Mouse (Mus musculus): ENCODE data around the gene Wdr26. TPM values are rescaled to one million over a fixed set of nuclear protein-coding genes. Genes with fewer than 3 reads are reported as not detected.
A peak's percentile ranks its signal among the peaks of the same experiment; 100 is the strongest.

The Wdr26 gene
- total RNA-seq, 4 experiments from 2014 or later: 93.7 to 102 (median 95.1) TPM

GRCm38 (mm10) chr1:181241185-181241584 lies 29.4 kb upstream of the Wdr26 start:
- no peak for DNase-seq (ENCODE audit: low spot score in 2 of 2)

GRCm38 (mm10) chr1:181237332-181237731 lies 25.5 kb upstream of the Wdr26 start:
- no peak for DNase-seq (ENCODE audit: low spot score in 2 of 2)

GRCm38 (mm10) chr1:181234326-181235035 lies 22.7 kb upstream of the Wdr26 start:
- DNase-seq (ENCODE audit: low spot score in 2 of 2): no peak

- DNase-seq (ENCODE audit: low spot score in 2 of 2): no peak
Measured at GRCm38 (mm10) chr1:181233734-181234133, 21.9 kb upstream of the Wdr26 start.

- DNase-seq (ENCODE audit: low spot score in 2 of 2): peak in 1 of 2 experiments; percentile 12
Measured at GRCm38 (mm10) chr1:181232307-181233027, 20.7 kb upstream of the Wdr26 start.

- DNase-seq (ENCODE audit: low spot score in 2 of 2): no peak
Measured at GRCm38 (mm10) chr1:181231821-181232220, 20.0 kb upstream of the Wdr26 start.

GRCm38 (mm10) chr1:181231262-181231661 lies 19.5 kb upstream of the Wdr26 start:
- no peak for DNase-seq (ENCODE audit: low spot score in 2 of 2)

GRCm38 (mm10) chr1:181230731-181231148 lies 18.9 kb upstream of the Wdr26 start:
- DNase-seq (ENCODE audit: low spot score in 2 of 2): no peak

- DNase-seq (ENCODE audit: low spot score in 2 of 2): no peak
Measured at GRCm38 (mm10) chr1:181229046-181229445, 17.2 kb upstream of the Wdr26 start.

GRCm38 (mm10) chr1:181228591-181228990 lies 16.8 kb upstream of the Wdr26 start:
- no peak for DNase-seq (ENCODE audit: low spot score in 2 of 2)

GRCm38 (mm10) chr1:181227804-181228203 lies 16.0 kb upstream of the Wdr26 start:
- no peak for DNase-seq (ENCODE audit: low spot score in 2 of 2)

- DNase-seq (ENCODE audit: low spot score in 2 of 2): no peak
Measured at GRCm38 (mm10) chr1:181226850-181227249, 15.0 kb upstream of the Wdr26 start.

GRCm38 (mm10) chr1:181225281-181225680 lies 13.5 kb upstream of the Wdr26 start:
- DNase-seq (ENCODE audit: low spot score in 2 of 2): no peak

GRCm38 (mm10) chr1:181222041-181222440 lies 10.2 kb upstream of the Wdr26 start:
- DNase-seq (ENCODE audit: low spot score in 2 of 2): no peak

GRCm38 (mm10) chr1:181216315-181216714 lies 4.5 kb upstream of the Wdr26 start:
- no peak for DNase-seq (ENCODE audit: low spot score in 2 of 2)

- no peak for DNase-seq (ENCODE audit: low spot score in 2 of 2)
Measured at GRCm38 (mm10) chr1:181214296-181215035, 2.7 kb upstream of the Wdr26 start.

GRCm38 (mm10) chr1:181211403-181211919 lies 340 bp downstream of the Wdr26 start:
- peak in 1 of 2 experiments; percentile 12 for DNase-seq (ENCODE audit: low spot score in 2 of 2)

- DNase-seq (ENCODE audit: low spot score in 2 of 2): peak in 1 of 2 experiments; percentile 37
Measured at GRCm38 (mm10) chr1:181210601-181211402, 999 bp downstream of the Wdr26 start.

- no peak for DNase-seq (ENCODE audit: low spot score in 2 of 2)
Measured at GRCm38 (mm10) chr1:181210147-181210546, 1.7 kb downstream of the Wdr26 start.

GRCm38 (mm10) chr1:181199446-181199845 lies 12.4 kb downstream of the Wdr26 start:
- DNase-seq (ENCODE audit: low spot score in 2 of 2): no peak

- DNase-seq (ENCODE audit: low spot score in 2 of 2): no peak
Measured at GRCm38 (mm10) chr1:181188925-181189324, 22.9 kb downstream of the Wdr26 start.

Data from left cerebral cortex, adult 8-10 months (tissue).